Mouse (Mus musculus) kidney, postnatal 0 days (tissue): Measurements from ENCODE around the gene Pds5b. TPM values are rescaled to one million over a fixed set of nuclear protein-coding genes. Genes with fewer than 3 reads are reported as not detected.
"Not testable (repeated sequence)": the region's sequence is repeated elsewhere in the genome, so short reads cannot be mapped to it uniquely, and the experiment has no call there.

Experiments used
- ATAC-seq: fragments of 200-750 bp; cut with Nextera tagmentation; replicated peaks from 2 replicates; pipeline ENCODE4 v1.8.0; 2017; ENCODE audit warnings: low read depth, moderate number of reproducible peaks, moderate TSS enrichment, moderate library complexity; ENCODE audit not compliant: low FRiP score
- DNase-seq: peaks from one replicate; pipeline ENCODE4 v3.0.0-alpha.2; 2016; ENCODE audit warnings: low spot score
- H3K27ac ChIP-seq: fragments of 300-500 bp; sonication (generic); 2 replicates; pipeline ENCODE4 v1.5.1; 2014; ENCODE audit warnings: mild to moderate bottlenecking
- H3K27me3 ChIP-seq: fragments of 300-500 bp; sonication (generic); 2 replicates; pipeline ENCODE4 v1.6.1; 2014; ENCODE audit warnings: low read length, mixed read lengths; ENCODE audit not compliant: insufficient read depth
- H3K36me3 ChIP-seq: fragments of 300-500 bp; sonication (generic); 2 replicates; pipeline ENCODE4 v1.6.1; 2014; ENCODE audit warnings: low read length, mixed read lengths; ENCODE audit not compliant: insufficient read depth
- H3K4me1 ChIP-seq: fragments of 300-500 bp; sonication (generic); replicated peaks from 2 replicates; pipeline ENCODE4 v1.6.1; 2014; ENCODE audit warnings: antibody characterized with exemption, low read length, mixed read lengths; ENCODE audit not compliant: insufficient read depth
- H3K4me2 ChIP-seq: fragments of 300-500 bp; sonication (generic); 2 replicates; pipeline ENCODE4 v1.6.1; 2014; ENCODE audit warnings: mild to moderate bottlenecking, low read length, moderate library complexity, mixed read lengths
- H3K4me3 ChIP-seq: fragments of 300-500 bp; sonication (generic); replicated peaks from 2 replicates; pipeline ENCODE4 v1.5.1; 2014; ENCODE audit warnings: low read depth, low read length
- H3K9ac ChIP-seq: fragments of 300-500 bp; sonication (generic); 2 replicates; pipeline ENCODE4 v1.6.1; 2014; ENCODE audit warnings: low read depth, low read length
- H3K9me3 ChIP-seq: fragments of 300-500 bp; sonication (generic); replicated peaks from 2 replicates; pipeline ENCODE4 v1.6.1; 2016; ENCODE audit warnings: low read length, inconsistent platforms, mixed read lengths
- CTCF ChIP-seq: IDR thresholded peaks from 2 replicates; pipeline ENCODE4 v1.5.1; 2016; ENCODE audit warnings: antibody characterized with exemption, low read depth, mild to moderate bottlenecking, moderate library complexity
- WGBS: fragments of 180-500 bp; shearing (Covaris S2); extraction: QIAGEN DNeasy Blood & Tissue Kit; methylation state at CpG from one replicate; pipeline ENCODE4 v1.1.7; 2014; 5-methylcytosine and 5-hydroxymethylcytosine counted together
- polyA plus RNA-seq: library from polyadenylated mRNA; unstranded; fragments of >200 nt; fragmentation: Nextera tagmentation; extraction: Ambion mirVana; gene quantifications from 2 replicates; pipeline ENCODE4 v1.2.1, GENCODE M21; 2015

Pds5b gene
- polyA plus RNA-seq, 1 experiment from 2014 or later, result 20.1 TPM

- no peak for DNase-seq
- H3K27ac ChIP-seq, result no peak overlapping the region
- H3K4me1 ChIP-seq, result no peaks in the 10 kb centered on the region
- ATAC-seq, result no peak
- no peaks in the 10 kb centered on the region for H3K9me3 ChIP-seq
- H3K4me3 ChIP-seq, result no peak overlapping the region
- no peaks in the 10 kb centered on the region for H3K36me3 ChIP-seq
- no peak overlapping the region for H3K9ac ChIP-seq
- H3K4me2 ChIP-seq, result no peak overlapping the region
- no peaks in the 10 kb centered on the region for H3K27me3 ChIP-seq
- TF ChIP-seq CTCF, result no peak
Observed at GRCm38 (mm10) chr5:150690685-150691084, 17.1 kb downstream of the Pds5b start.

GRCm38 (mm10) chr5:150693277-150693676 lies 19.7 kb downstream of the Pds5b start:
- no peaks in the 10 kb centered on the region for H3K9me3 ChIP-seq
- H3K36me3 ChIP-seq, result no peaks in the 10 kb centered on the region
- H3K9ac ChIP-seq, result no peak overlapping the region
- H3K4me2 ChIP-seq, result no peak overlapping the region
- TF ChIP-seq CTCF, result no peak
- no peak for DNase-seq
- H3K4me1 ChIP-seq, result no peaks in the 10 kb centered on the region
- no peak overlapping the region for H3K4me3 ChIP-seq
- H3K27ac ChIP-seq, result no peak overlapping the region
- 95% methylated on average over 2 of the region's 2 CpGs for WGBS
- no peaks in the 10 kb centered on the region for H3K27me3 ChIP-seq
- no peak for ATAC-seq

- Histone ChIP-seq H3K27ac (no peak overlapping the region), H3K36me3 (no peaks in the 10 kb centered on the region), H3K4me2 (no peak overlapping the region), H3K4me3 (no peak overlapping the region), H3K27me3 (no peaks in the 10 kb centered on the region), H3K4me1 (no peaks in the 10 kb centered on the region), H3K9ac (no peak overlapping the region), H3K9me3 (no peaks in the 10 kb centered on the region)
- 46% methylated on average over 2 of the region's 2 CpGs for WGBS
- DNase-seq (peak; percentile 75), ATAC-seq (no peak)
- peak; percentile 71 for TF ChIP-seq CTCF
Observed at GRCm38 (mm10) chr5:150702714-150703113, 29.2 kb downstream of the Pds5b start.

GRCm38 (mm10) chr5:150706651-150707050 lies 33.1 kb downstream of the Pds5b start:
- DNase-seq, ATAC-seq, H3K4me3 ChIP-seq, H3K9ac ChIP-seq, H3K4me2 ChIP-seq, H3K27me3 ChIP-seq, H3K4me1 ChIP-seq, H3K9me3 ChIP-seq, H3K27ac ChIP-seq, H3K36me3 ChIP-seq: not testable (repeated sequence)
- WGBS, result 95% methylated on average over 1 of the region's 1 CpGs

- not testable (repeated sequence) for H3K36me3 ChIP-seq, H3K9ac ChIP-seq, DNase-seq, H3K4me2 ChIP-seq, H3K27me3 ChIP-seq, H3K27ac ChIP-seq, H3K4me1 ChIP-seq, ATAC-seq, H3K9me3 ChIP-seq, H3K4me3 ChIP-seq
- WGBS, result 97% methylated on average over 3 of the region's 3 CpGs
Observed at GRCm38 (mm10) chr5:150707181-150707580, 33.6 kb downstream of the Pds5b start.

GRCm38 (mm10) chr5:150711503-150711902 lies 38.0 kb downstream of the Pds5b start:
- Histone ChIP-seq H3K27ac (no peak overlapping the region), H3K36me3 (no peaks in the 10 kb centered on the region), H3K9me3 (no peaks in the 10 kb centered on the region), H3K9ac (no peak overlapping the region), H3K4me1 (no peaks in the 10 kb centered on the region), H3K27me3 (no peaks in the 10 kb centered on the region), H3K4me3 (no peak overlapping the region), H3K4me2 (no peak overlapping the region)
- no peak for TF ChIP-seq CTCF
- DNase-seq (no peak), ATAC-seq (no peak)
- WGBS, result 92% methylated on average over 4 of the region's 4 CpGs

- Histone ChIP-seq H3K27ac (no peak overlapping the region), H3K9me3 (no peaks in the 10 kb centered on the region), H3K9ac (no peak overlapping the region), H3K4me1 (no peaks in the 10 kb centered on the region), H3K4me3 (no peak overlapping the region), H3K27me3 (no peaks in the 10 kb centered on the region), H3K4me2 (no peak overlapping the region), H3K36me3 (no peaks in the 10 kb centered on the region)
- peak; percentile 21 for DNase-seq
- TF ChIP-seq CTCF, result no peak
- ATAC-seq, result no peak
Observed at GRCm38 (mm10) chr5:150713431-150713830, 39.9 kb downstream of the Pds5b start.
